25 mouse cellular contexts compared by ENCODE assay signal in the genomic region with DNA sequence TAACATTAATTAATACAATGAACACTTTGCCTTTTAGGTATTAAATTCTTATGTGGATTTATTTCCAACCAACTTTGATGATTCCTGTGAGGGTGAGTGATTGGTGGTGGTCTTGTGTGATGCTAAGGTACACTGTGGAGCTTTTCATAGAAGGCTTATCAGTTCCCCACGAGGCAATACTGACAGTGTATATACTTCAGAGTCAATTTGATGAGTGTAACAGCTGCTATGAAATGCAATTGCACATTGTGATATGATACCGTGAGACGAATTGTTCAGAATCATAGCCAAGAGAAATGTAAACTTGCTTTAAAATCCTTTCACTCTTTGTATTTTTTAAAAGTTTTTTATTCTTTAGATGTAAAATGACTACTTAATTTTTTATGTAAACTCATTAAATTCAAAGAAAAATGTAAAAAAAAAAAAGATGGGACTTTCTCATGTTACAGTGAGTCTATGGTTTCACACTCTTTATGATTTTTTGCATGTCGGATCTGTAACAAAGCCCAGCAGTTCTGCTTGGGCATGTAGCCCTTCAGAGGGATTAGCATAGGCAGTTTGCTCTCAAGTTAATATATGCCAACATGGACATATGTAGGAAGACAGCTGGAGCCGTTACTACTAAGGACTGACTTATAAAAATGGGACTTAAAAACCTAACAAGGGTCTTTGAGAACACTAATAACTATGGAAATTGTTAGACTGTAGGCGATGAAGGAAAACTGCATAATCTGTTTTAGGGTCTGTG. TPM values are rescaled to one million over a fixed set of nuclear protein-coding genes. Genes with fewer than 3 reads are reported as not detected.
"Had no signal": no experiment of that assay in that cellular context is flagged by ENCODE, and none has a peak within 500 bp of the region (broad histone marks: within the 10 kb centered on the region; RNA-seq: fewer than 3 reads in every experiment).

No protein-coding gene starts in this region.

- H3K9me3 ChIP-seq: kidney, embryonic 15.5 days; limb, embryonic 15.5 days; megakaryocyte, embryonic 14.5 days; midbrain, embryonic 10.5 days; neural tube, embryonic 13.5 days; stomach, embryonic 15.5 days had no signal

- DNase-seq: kidney, adult 11 months; kidney, adult 8-10 months; kidney, postnatal 10 days; kidney, postnatal 36 days; layer of hippocampus, postnatal 36 days; liver, postnatal 0 days; lung, embryonic 14.5 days; midbrain, embryonic 14.5 days; retina, postnatal 1 day; right cerebral cortex, postnatal 25 days; spleen, adult 18-20 months; thymus, adult 2 months; thymus, postnatal 14 days had no signal

- ATAC-seq: liver, postnatal 0 days; lung, postnatal 0 days had no signal

- H3K36me3 ChIP-seq: kidney, embryonic 15.5 days; limb, embryonic 15.5 days; midbrain, embryonic 10.5 days; neural tube, embryonic 13.5 days; stomach, embryonic 15.5 days had no signal

- H3K4me1 ChIP-seq: megakaryocyte, embryonic 14.5 days had no signal

- H3K27ac ChIP-seq: kidney, embryonic 15.5 days; left cerebral cortex, adult 2 months; liver, embryonic 14.5 days; macrophage; midbrain, embryonic 10.5 days; neural tube, embryonic 13.5 days; stomach, embryonic 15.5 days had no signal

- H3K27me3 ChIP-seq: kidney, embryonic 15.5 days; limb, embryonic 15.5 days; megakaryocyte, embryonic 14.5 days; stomach, embryonic 15.5 days had no signal

- H3K4me2 ChIP-seq: kidney, embryonic 15.5 days; limb, embryonic 15.5 days; liver, embryonic 11.5 days; lung, embryonic 14.5 days; neural tube, embryonic 13.5 days; stomach, embryonic 15.5 days had no signal

- H3K9ac ChIP-seq: kidney, embryonic 15.5 days; limb, embryonic 15.5 days; liver, embryonic 14.5 days; liver, postnatal 0 days; lung, embryonic 14.5 days; neural tube, embryonic 13.5 days; stomach, embryonic 15.5 days had no signal

- H3K4me3 ChIP-seq: kidney, embryonic 15.5 days; left cerebral cortex, adult 2 months; limb, embryonic 15.5 days; megakaryocyte, embryonic 14.5 days; midbrain, embryonic 10.5 days; neural tube, embryonic 13.5 days; stomach, embryonic 15.5 days had no signal

RNA-seq across cellular contexts. Expression of a gene that starts 1.2 kb away (rescaled TPM):
- polyA plus RNA-seq: intestine, embryonic 14.5 days; kidney, embryonic 15.5 days; limb, embryonic 15.5 days; liver, embryonic 11.5 days; liver, embryonic 14.5 days; liver, postnatal 0 days; lung, embryonic 14.5 days; lung, postnatal 0 days; macrophage; midbrain, embryonic 10.5 days; midbrain, embryonic 14.5 days; neural tube, embryonic 13.5 days; stomach, embryonic 15.5 days; thymus, adult 2 months had no signal
